Mouse (Mus musculus) adrenal gland, adult 2 months (tissue): ENCODE measurements at regions not wholly inside any gene's neighbourhood (a gene's known extent, or its start where the extent isn't known, plus 50 kb on each side); places are given as distances from the start of the nearest gene placed in this dataset.

Source experiments
- DNase-seq: peaks from one replicate; pipeline ENCODE4 v3.0.0; 2021

- no peak for DNase-seq
Measured at GRCm38 (mm10) chr8:113183186-113183585, 452.2 kb upstream of the Mon1b start.

GRCm38 (mm10) chr8:113190537-113190936 is 444.9 kb upstream of the Mon1b start:
- DNase-seq: no peak

GRCm38 (mm10) chr8:113191537-113191936 is 443.9 kb upstream of the Mon1b start:
- DNase-seq: no peak
